Mouse (Mus musculus) kidney, embryonic 16.5 days (tissue): ENCODE measurements around the gene Epn2. TPM values are rescaled to one million over a fixed set of nuclear protein-coding genes. Genes with fewer than 3 reads are reported as not detected.

Experiments
- ATAC-seq: fragments of 200-750 bp; cut with Nextera tagmentation; 2 replicates; pipeline ENCODE4 v1.8.0; 2017; ENCODE audit warnings: moderate TSS enrichment; ENCODE audit not compliant: low FRiP score, low TSS enrichment
- H3K27ac ChIP-seq: fragments of 300-500 bp; sonication (generic); 2 replicates; pipeline ENCODE4 v1.5.1; 2014; ENCODE audit warnings: low read length
- H3K27me3 ChIP-seq: fragments of 300-500 bp; sonication (generic); 2 replicates; pipeline ENCODE4 v1.6.1; 2014; ENCODE audit warnings: low read length, control low read depth, mixed read lengths; ENCODE audit not compliant: insufficient read depth
- H3K36me3 ChIP-seq: fragments of 300-500 bp; sonication (generic); 2 replicates; pipeline ENCODE4 v1.6.1; 2014; ENCODE audit warnings: low read length, control low read depth, mixed read lengths; ENCODE audit not compliant: insufficient read depth
- H3K4me1 ChIP-seq: fragments of 300-500 bp; sonication (generic); 2 replicates; pipeline ENCODE4 v1.6.1; 2014; ENCODE audit warnings: low read length, control low read depth, mixed read lengths; ENCODE audit not compliant: insufficient read depth
- H3K4me2 ChIP-seq: fragments of 300-500 bp; sonication (generic); replicated peaks from 2 replicates; pipeline ENCODE4 v1.6.1; 2014; ENCODE audit warnings: low read depth, low read length
- H3K4me3 ChIP-seq: fragments of 300-500 bp; sonication (generic); 2 replicates; pipeline ENCODE4 v1.5.1; 2014; ENCODE audit warnings: mild to moderate bottlenecking, low read length
- H3K9ac ChIP-seq: fragments of 300-500 bp; sonication (generic); replicated peaks from 2 replicates; pipeline ENCODE4 v1.6.1; 2014; ENCODE audit warnings: low read length
- H3K9me3 ChIP-seq: fragments of 300-500 bp; sonication (generic); 2 replicates; pipeline ENCODE4 v1.6.1; 2016; ENCODE audit warnings: low read length, control low read depth
- WGBS: fragments of 180-500 bp; shearing (Covaris S2); extraction: QIAGEN DNeasy Blood & Tissue Kit; methylation state at CpG from one replicate; pipeline ENCODE4 v1.1.7; 2014; 5-methylcytosine and 5-hydroxymethylcytosine counted together
- polyA plus RNA-seq: library from polyadenylated mRNA; unstranded; fragments of >200 nt; fragmentation: Nextera tagmentation; extraction: Ambion mirVana; gene quantifications from 2 replicates; pipeline ENCODE4 v1.2.1, GENCODE M21; 2015

Epn2 gene
- 25.0 and 26.9 TPM in 2 replicates for polyA plus RNA-seq

GRCm38 (mm10) chr11:61578983-61579877 lies at the start of gene Epn2:
Epn2 (minus strand) TSS chr11:61579687.
- WGBS: under 1% methylated on average over 85 of the region's 93 CpGs
- H3K27me3 ChIP-seq: no peaks in the 10 kb centered on the region
- peak; percentile 96 for ATAC-seq

GRCm38 (mm10) chr11:61626509-61626908 lies 47.0 kb upstream of the Epn2 start:
- WGBS: 69% methylated on average over 1 of the region's 1 CpGs
- Histone ChIP-seq H3K9me3 (peaks cover 9% of the 10 kb centered on the region), H3K4me3 (no peak overlapping the region), H3K4me2 (no peak overlapping the region), H3K27ac (no peak overlapping the region), H3K36me3 (no peaks in the 10 kb centered on the region), H3K27me3 (no peaks in the 10 kb centered on the region), H3K9ac (no peak overlapping the region), H3K4me1 (no peaks in the 10 kb centered on the region)
- no peak for ATAC-seq

More at GRCm38 (mm10) chr11:61578983-61579877, at the start of gene Epn2:
- Histone ChIP-seq H3K36me3 (no peaks in the 10 kb centered on the region), H3K4me1 (peaks cover 20% of the 10 kb centered on the region), H3K4me3 (peak within 1 kb of the TSS; percentile 66), H3K9ac (peak within 1 kb of the TSS; percentile 78), H3K9me3 (no peaks in the 10 kb centered on the region), H3K4me2 (peak within 1 kb of the TSS; percentile 81), H3K27ac (peak within 1 kb of the TSS; percentile 91)

GRCm38 (mm10) chr11:61625136-61625535 lies 45.6 kb upstream of the Epn2 start:
- 81% methylated on average over 7 of the region's 7 CpGs for WGBS
- Histone ChIP-seq H3K27me3 (no peaks in the 10 kb centered on the region), H3K4me1 (no peaks in the 10 kb centered on the region), H3K4me3 (no peak overlapping the region), H3K9ac (no peak overlapping the region), H3K36me3 (no peaks in the 10 kb centered on the region), H3K27ac (no peak overlapping the region), H3K9me3 (peaks cover 8% of the 10 kb centered on the region), H3K4me2 (no peak overlapping the region)
- ATAC-seq: no peak

- peak overlapping the region; percentile 49 for H3K4me3 ChIP-seq
- H3K9me3 ChIP-seq: peaks cover 4% of the 10 kb centered on the region; the same call in 1 of the 2 replicates
- peak overlapping the region; percentile 79 for H3K4me2 ChIP-seq
- H3K36me3 ChIP-seq: no peaks in the 10 kb centered on the region
- H3K9ac ChIP-seq: peak overlapping the region; percentile 63
- H3K27me3 ChIP-seq: no peaks in the 10 kb centered on the region
- ATAC-seq: no peak
- 66% methylated on average over 8 of the region's 8 CpGs for WGBS
- no peak overlapping the region for H3K27ac ChIP-seq
- H3K4me1 ChIP-seq: peaks cover 6% of the 10 kb centered on the region
These were observed 41.3 kb upstream of the Epn2 start for GRCm38 (mm10) chr11:61620762-61621161.

GRCm38 (mm10) chr11:61620254-61620670 lies 40.8 kb upstream of the Epn2 start:
- Histone ChIP-seq H3K27ac (peak overlapping the region; percentile 66; the same call in 1 of the 2 replicates), H3K27me3 (no peaks in the 10 kb centered on the region), H3K9ac (peak overlapping the region; percentile 63), H3K36me3 (no peaks in the 10 kb centered on the region), H3K4me1 (peaks cover 11% of the 10 kb centered on the region), H3K9me3 (peaks cover 4% of the 10 kb centered on the region; the same call in 1 of the 2 replicates), H3K4me2 (peak overlapping the region; percentile 79), H3K4me3 (peak overlapping the region; percentile 49)
- ATAC-seq: peak; percentile 83
- WGBS: under 1% methylated on average over 17 of the region's 17 CpGs

- ATAC-seq: peak; percentile 78
- Histone ChIP-seq H3K9me3 (peaks cover 4% of the 10 kb centered on the region; the same call in 1 of the 2 replicates), H3K4me2 (peak overlapping the region; percentile 79), H3K27me3 (no peaks in the 10 kb centered on the region), H3K4me1 (peaks cover 14% of the 10 kb centered on the region), H3K9ac (peak overlapping the region; percentile 63), H3K36me3 (no peaks in the 10 kb centered on the region), H3K4me3 (peak overlapping the region; percentile 49), H3K27ac (peak overlapping the region; percentile 66; the same call in 1 of the 2 replicates)
- under 1% methylated on average over 17 of the region's 17 CpGs for WGBS
These were observed 40.3 kb upstream of the Epn2 start for GRCm38 (mm10) chr11:61619791-61620241.

GRCm38 (mm10) chr11:61619356-61619755 lies 39.9 kb upstream of the Epn2 start:
- Histone ChIP-seq H3K36me3 (no peaks in the 10 kb centered on the region), H3K4me2 (peak overlapping the region; percentile 79), H3K9me3 (peaks cover 4% of the 10 kb centered on the region; the same call in 1 of the 2 replicates), H3K9ac (peak overlapping the region; percentile 63; the same call in 1 of the 2 replicates), H3K27me3 (no peaks in the 10 kb centered on the region), H3K27ac (peak overlapping the region; percentile 5; the same call in 1 of the 2 replicates), H3K4me1 (peaks cover 14% of the 10 kb centered on the region), H3K4me3 (peak overlapping the region; percentile 49)
- WGBS: 7% methylated on average over 6 of the region's 6 CpGs
- ATAC-seq: no peak

GRCm38 (mm10) chr11:61618571-61618970 lies 39.1 kb upstream of the Epn2 start:
- WGBS: 87% methylated on average over 8 of the region's 8 CpGs
- ATAC-seq: no peak

GRCm38 (mm10) chr11:61618131-61618530 lies 38.6 kb upstream of the Epn2 start:
- Histone ChIP-seq H3K4me3 (no peak overlapping the region), H3K36me3 (no peaks in the 10 kb centered on the region), H3K9me3 (peaks cover 2% of the 10 kb centered on the region; the same call in 1 of the 2 replicates), H3K9ac (no peak overlapping the region), H3K27ac (no peak overlapping the region), H3K4me1 (peaks cover 14% of the 10 kb centered on the region), H3K27me3 (no peaks in the 10 kb centered on the region), H3K4me2 (no peak overlapping the region)
- 89% methylated on average over 8 of the region's 8 CpGs for WGBS
- no peak for ATAC-seq

More at GRCm38 (mm10) chr11:61618571-61618970, 39.1 kb upstream of the Epn2 start:
- H3K27ac ChIP-seq: no peak overlapping the region
- peaks cover 14% of the 10 kb centered on the region for H3K4me1 ChIP-seq
- H3K27me3 ChIP-seq: no peaks in the 10 kb centered on the region
- H3K4me2 ChIP-seq: no peak overlapping the region
- H3K36me3 ChIP-seq: no peaks in the 10 kb centered on the region
- no peak overlapping the region for H3K4me3 ChIP-seq
- no peak overlapping the region for H3K9ac ChIP-seq
- H3K9me3 ChIP-seq: peaks cover 4% of the 10 kb centered on the region; the same call in 1 of the 2 replicates
